Mouse (Mus musculus) adrenal gland, postnatal 14 days (tissue): Measurements from ENCODE around the gene Col6a3. TPM values are rescaled to one million over a fixed set of nuclear protein-coding genes. Genes with fewer than 3 reads are reported as not detected.

ENCODE experiments used
- DNase-seq: peaks from one replicate; pipeline ENCODE4 v3.0.0; 2021; ENCODE audit warnings: mixed read lengths
- long read RNA-seq, 2 experiments: library from polyadenylated mRNA; stranded (forward); transcript quantifications; one replicate each; pipeline ENCODE4 v2.0.0; 2021
- total RNA-seq: library from RNA; stranded (reverse); gene quantifications from 2 replicates; pipeline ENCODE4 v1.2.3, GENCODE M21; 2021

Col6a3 gene
- total RNA-seq: 70.2 and 82.4 TPM in 2 replicates
- long read RNA-seq, experiment 1, partial matches to known transcripts: 1 of 3 reads
- long read RNA-seq, experiment 1, other reads (novel, unspliced or antisense): 2 of 3 reads
- long read RNA-seq, experiment 2, partial matches to known transcripts: 5 of 8 reads
- long read RNA-seq, experiment 2, other reads (novel, unspliced or antisense): 3 of 8 reads

GRCm38 (mm10) chr1:90843836-90844235, at the start of gene Col6a3:
Gene Col6a3 (minus strand): TSS chr1:90843971.
- DNase-seq: peak; percentile 40

GRCm38 (mm10) chr1:90885771-90886460, 42.1 kb upstream of the Col6a3 start:
- DNase-seq: no peak

GRCm38 (mm10) chr1:90876486-90877270, 32.9 kb upstream of the Col6a3 start:
- DNase-seq: no peak

DNA sequence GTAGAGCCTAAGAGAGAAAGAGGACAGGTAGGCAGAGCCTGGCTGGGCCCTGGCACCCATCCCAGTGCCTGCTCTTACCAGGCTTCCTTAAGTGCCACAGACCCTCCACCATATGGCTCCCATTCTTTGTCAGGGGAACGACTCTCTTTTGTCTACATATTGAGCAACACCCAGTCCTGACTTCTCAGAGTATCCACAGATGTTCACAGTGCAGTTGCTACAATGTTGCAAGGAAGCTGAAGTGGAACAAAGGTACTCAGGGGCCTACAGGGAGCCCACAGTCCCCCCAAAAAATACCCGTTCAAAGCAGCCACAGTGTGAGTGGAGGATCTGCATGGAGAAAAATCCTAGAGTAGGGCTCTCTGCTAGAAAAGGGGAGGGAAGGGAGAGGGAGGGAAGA, 32.2 kb upstream of the Col6a3 start:
- no peak for DNase-seq

GRCm38 (mm10) chr1:90875371-90875770, 31.6 kb upstream of the Col6a3 start:
- peak; percentile 31 for DNase-seq

DNA sequence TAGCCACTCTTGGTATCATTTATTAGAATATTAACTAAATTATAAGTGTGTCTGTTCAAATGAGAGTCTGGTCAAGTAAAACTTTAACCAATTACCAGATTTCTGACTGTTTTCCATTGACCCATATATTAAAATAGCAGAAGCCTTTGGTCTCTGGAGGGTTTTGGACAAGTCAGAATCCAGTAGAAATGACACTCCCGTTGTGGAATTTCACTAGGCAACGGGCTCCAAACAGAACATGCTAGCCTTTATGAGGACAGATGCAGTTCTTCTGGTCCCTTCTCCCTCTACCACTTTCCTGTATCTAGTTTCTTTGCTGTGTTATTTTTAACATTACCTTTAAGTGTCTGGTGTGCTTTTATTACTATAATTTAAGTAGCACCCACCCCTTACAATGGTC, 26.8 kb upstream of the Col6a3 start:
- no peak for DNase-seq

DNA sequence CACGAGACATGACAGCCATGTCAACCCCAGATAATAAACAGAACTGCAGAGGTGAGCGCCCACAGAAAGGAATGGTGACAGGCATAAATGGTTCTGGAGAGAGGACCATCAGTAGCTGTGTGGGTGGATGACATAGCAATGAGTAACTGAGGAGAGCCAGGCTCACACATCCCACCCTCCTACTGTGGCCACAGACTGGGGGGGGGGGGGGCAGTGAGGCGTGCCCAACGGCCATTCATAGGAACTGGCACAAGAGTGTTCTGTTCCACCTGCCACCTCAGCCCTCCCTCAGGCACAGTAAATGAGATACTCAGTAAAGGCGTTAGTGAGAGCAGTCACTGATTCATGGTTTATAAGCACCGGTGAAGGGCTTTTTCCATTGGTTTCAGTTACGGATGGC, 23.0 kb upstream of the Col6a3 start:
- DNase-seq: no peak

DNA sequence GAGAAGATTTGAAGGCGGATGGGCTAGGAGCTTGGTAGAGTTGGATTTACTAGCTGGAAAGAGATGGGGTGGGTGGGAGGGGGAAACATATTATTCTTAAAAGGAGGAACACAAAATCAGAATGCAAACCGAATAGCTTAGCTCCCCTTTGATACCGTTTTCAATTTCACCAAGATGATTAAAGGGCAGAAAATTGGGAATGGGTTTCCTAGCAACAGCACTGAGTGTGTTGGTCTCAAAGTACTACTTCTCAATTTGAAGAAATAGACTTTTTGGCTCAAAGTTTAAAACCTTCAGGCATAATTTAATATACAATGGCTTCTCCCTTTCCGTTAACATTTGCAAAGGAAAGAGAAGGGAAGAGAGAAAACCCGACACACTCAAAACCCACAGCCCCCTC, 12.1 kb upstream of the Col6a3 start:
- DNase-seq: no peak

DNA sequence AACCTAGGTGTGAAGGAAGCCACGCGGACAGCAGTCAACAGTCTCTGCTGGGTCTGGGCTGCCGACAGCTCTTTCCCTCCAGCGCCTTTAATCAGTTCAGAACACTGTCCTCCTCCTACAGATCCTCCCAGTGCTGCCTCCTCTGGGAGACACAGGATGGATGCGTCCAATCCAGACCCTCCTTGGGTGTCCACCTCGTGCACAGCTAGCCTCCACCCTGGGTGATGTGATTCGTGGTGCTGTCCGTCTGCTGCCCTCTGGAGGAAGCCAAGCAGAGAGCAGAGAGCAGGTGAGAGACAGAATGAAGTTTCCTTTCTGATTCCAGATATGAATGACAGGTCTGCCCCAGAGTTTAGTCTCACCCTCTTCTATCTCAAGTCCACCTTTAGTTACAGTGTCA, 6.1 kb upstream of the Col6a3 start:
- DNase-seq: peak; percentile 53

DNA sequence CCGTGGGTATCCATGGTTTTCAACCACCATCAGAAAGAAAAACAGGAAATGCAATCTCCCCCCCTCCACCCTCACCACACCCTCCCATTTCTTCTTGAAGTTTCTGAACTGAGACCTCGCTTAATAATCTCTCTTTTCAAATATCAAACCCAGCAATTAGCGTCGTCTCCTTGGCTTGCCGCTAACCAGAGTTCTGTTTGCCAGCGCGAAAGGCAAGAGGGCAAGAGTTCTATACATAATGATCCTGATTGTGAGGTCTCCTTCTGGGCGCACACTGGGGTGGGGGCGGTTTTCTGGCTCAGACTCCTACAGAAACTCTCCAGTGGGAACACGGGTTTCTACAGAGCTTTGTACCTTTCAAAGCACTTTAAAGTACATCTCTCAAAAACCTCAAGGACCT, 1.4 kb upstream of the Col6a3 start:
- DNase-seq: no peak

- no peak for DNase-seq
Measured at GRCm38 (mm10) chr1:90842789-90843587, 783 bp downstream of the Col6a3 start.

- peak; percentile 57 for DNase-seq
Measured at GRCm38 (mm10) chr1:90840250-90840649, 3.5 kb downstream of the Col6a3 start.

- DNase-seq: peak; percentile 10
Measured at GRCm38 (mm10) chr1:90838657-90839056, 5.1 kb downstream of the Col6a3 start.

DNA sequence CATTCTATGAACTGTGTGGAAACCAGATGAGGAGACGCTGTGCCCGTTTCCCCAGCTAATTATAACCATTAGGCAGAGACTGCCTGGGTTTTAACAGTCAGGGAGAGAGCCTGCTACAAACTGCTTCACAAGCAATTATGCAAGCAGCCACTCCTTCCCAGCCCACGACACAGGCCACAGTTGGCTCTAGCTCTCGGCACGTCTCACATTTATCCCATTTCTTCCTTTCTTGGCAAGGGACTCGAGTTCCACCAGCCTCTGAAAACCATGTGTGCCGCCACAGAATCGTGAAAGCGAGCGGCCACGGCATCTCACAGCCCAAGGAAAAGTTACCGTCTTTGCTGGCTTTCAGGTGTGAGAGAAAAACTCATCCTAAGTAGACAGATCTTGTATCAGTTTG, 5.5 kb downstream of the Col6a3 start:
- peak; percentile 47 for DNase-seq

DNA sequence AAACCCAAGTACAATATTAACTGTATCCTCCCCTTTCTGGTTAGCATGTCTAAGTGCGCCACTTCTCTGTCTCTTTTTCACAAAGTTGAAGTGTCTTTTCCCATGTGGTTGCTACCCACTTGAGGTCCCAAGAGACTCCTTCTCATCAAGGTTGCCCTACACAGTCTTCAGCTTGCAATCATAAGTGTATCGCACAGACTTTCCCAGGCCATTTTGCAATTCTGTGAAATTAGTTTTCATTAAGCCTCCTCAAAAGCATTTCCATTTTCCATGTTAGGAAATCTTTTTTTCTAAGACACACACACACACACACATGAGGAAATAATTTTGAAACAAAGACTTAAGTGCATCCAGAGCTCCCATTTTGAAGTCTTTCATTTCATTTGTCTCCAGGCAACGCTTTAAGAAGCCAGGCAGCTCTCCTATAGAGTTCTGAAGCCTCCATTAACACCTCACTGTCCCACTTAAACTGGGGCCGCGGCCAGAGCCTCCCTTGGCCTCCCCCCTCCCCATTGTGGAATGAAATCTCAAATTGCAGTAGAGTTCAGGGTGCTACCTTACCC, 7.5 kb downstream of the Col6a3 start:
- no peak for DNase-seq

- no peak for DNase-seq
Measured at GRCm38 (mm10) chr1:90834701-90835100, 9.1 kb downstream of the Col6a3 start.

DNA sequence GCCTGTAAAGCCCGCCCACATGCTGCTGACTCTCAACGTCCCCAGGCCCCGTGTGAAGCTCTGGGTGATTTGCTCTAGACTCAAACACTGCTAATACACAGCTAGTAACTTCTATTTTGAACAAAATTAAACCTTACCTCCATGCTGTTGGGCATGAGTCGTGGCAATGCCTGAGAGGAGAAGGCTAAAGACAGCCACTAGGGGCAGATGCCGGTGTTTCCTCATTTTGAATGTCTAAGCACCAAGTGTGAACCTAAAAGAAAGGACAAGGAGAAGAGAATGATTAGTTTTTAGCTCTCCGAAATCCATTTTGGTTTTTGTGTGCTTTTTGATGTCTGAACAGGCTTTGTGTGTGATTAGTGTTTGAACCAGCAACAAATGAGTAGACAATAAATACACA, 13.8 kb downstream of the Col6a3 start:
- no peak for DNase-seq

DNA sequence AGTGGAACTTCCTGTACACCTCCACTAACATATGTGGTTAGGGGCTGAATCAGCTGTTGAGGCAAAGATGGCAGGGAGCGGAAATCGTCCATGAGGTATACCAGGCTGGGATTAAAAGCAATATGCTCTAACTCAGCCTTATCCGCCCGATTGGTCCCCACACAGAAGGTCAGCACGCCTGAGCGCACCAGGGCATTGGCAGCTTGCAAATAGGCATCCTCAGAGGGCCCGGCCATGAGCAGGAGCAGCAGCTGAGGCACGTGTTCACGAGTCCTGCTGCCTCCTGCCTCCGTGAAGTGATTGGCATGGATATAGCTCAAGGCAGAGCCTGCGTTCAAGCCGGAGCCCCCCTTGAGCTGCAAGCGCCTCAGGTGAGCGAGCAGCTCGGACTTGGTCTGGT, 30.5 kb downstream of the Col6a3 start:
- no peak for DNase-seq

DNA sequence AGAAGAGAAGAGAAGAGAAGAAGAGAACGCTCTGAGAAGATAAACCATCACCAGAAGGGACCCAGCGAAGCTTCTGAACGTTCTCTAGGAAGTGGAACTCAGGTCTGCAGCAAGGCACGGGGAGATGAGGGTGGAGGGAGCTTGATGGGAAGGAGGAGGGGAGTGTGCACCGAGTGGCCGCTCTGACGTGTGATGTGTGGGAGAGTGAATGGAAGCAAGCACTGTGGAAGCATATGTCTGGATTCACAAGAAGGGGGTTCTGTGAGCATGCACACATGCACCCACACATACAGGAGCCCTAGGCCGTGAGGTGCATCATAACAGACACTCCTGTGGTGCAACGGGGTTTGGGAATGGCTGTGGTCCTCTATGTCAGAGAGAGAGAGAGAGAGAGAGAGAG, 34.8 kb downstream of the Col6a3 start:
- DNase-seq: no peak

GRCm38 (mm10) chr1:90803104-90803503, 40.7 kb downstream of the Col6a3 start:
- DNase-seq: no peak

DNA sequence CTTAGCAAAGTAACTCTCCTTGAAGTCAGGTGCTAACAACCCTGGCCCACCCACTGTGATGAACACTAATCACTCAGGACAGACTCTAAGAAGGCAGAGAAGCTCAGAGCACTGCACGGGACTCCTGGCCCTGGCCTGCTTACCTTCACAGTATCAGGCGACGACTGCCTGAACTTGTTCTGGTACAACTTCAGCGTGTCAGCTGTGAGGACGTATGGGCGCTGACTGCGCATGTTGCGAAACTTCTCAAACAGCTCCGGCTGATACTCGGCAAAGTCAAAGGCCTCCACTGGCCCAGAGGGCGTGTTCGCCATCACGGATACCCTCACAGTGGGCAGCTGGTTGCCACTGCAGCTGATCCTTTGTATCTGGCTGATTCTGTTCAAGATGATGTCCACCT, 42.7 kb downstream of the Col6a3 start:
- no peak for DNase-seq

DNA sequence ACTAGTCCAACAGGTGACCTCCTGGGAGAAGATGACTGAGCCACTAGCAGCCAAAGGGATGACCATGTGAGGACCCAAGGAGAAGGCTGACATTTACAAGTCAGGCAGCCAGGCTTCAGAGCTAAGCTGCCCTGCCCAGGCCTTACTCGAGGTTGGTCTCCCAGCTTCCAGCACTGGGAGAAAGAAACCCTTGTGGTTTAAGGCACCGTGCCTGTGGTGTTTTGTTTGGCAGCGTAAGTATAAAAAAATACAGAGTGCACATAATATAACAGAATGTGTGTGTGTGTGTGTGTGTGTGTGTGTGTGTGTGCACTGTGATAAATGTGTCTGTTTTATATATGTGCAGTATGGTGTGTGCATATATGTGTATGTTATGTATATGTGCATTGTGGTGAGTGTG, 43.3 kb downstream of the Col6a3 start:
- no peak for DNase-seq
